Mouse (Mus musculus): ENCODE measurements around the gene Cyp2d26.

GRCm38 (mm10) chr15:82804708-82805639 is 10.9 kb upstream of the Cyp2d26 start:
- no peak for TF ChIP-seq POLR2A (IDR thresholded peaks at IDR 0.05; ENCODE audit: insufficient read depth, low read depth, low read length)
- TF ChIP-seq CTCF (IDR thresholded peaks at IDR 0.05; ENCODE audit: insufficient read depth, low read depth, low read length) = no peak
